Mouse (Mus musculus) lung, embryonic 15.5 days (tissue): Measurements from ENCODE around the gene Ppp2r5b. TPM values are rescaled to one million over a fixed set of nuclear protein-coding genes. Genes with fewer than 3 reads are reported as not detected.

ENCODE experiments used
- ATAC-seq: fragments of 200-750 bp; cut with Nextera tagmentation; 2 replicates; pipeline ENCODE4 v1.8.0; 2017; ENCODE audit warnings: moderate number of reproducible peaks, borderline replicate concordance; ENCODE audit not compliant: low FRiP score, low TSS enrichment; ENCODE audit errors: extremely low read depth
- H3K27ac ChIP-seq: fragments of 300-500 bp; sonication (generic); 2 replicates; pipeline ENCODE4 v1.5.1; 2015; ENCODE audit warnings: moderate library complexity, mild to moderate bottlenecking, inconsistent platforms
- H3K27me3 ChIP-seq: fragments of 300-500 bp; sonication (generic); 2 replicates; pipeline ENCODE4 v1.6.1; 2015; ENCODE audit warnings: inconsistent platforms
- H3K36me3 ChIP-seq: fragments of 300-500 bp; sonication (generic); 2 replicates; pipeline ENCODE4 v1.6.1; 2015; ENCODE audit warnings: inconsistent platforms
- H3K4me1 ChIP-seq: fragments of 300-500 bp; sonication (generic); 2 replicates; pipeline ENCODE4 v1.6.1; 2015; ENCODE audit warnings: inconsistent platforms
- H3K4me2 ChIP-seq: fragments of 300-500 bp; sonication (generic); 2 replicates; pipeline ENCODE4 v1.6.1; 2015; ENCODE audit warnings: inconsistent platforms, mild to moderate bottlenecking, moderate library complexity
- H3K4me3 ChIP-seq: fragments of 300-500 bp; sonication (generic); 2 replicates; pipeline ENCODE4 v1.5.1; 2015; ENCODE audit warnings: mild to moderate bottlenecking, inconsistent platforms
- H3K9ac ChIP-seq: fragments of 300-500 bp; sonication (generic); 2 replicates; pipeline ENCODE4 v1.6.1; 2015; ENCODE audit warnings: inconsistent platforms
- H3K9me3 ChIP-seq: fragments of 300-500 bp; sonication (generic); 2 replicates; pipeline ENCODE4 v1.6.1; 2016; ENCODE audit warnings: inconsistent platforms
- WGBS: fragments of 180-500 bp; shearing (Covaris S2); methylation state at CpG from one replicate; pipeline ENCODE4 v1.1.7; 2015; 5-methylcytosine and 5-hydroxymethylcytosine counted together
- microRNA counts: library from miRNA; unstranded; fragments of <30 nt; microRNA quantifications from one replicate; lab custom pipeline; 2016
- microRNA-seq: library from miRNA; unstranded; fragments of <30 nt; microRNA quantifications from one replicate; pipeline ENCODE4, GENCODE M21; 2016
- polyA plus RNA-seq: library from polyadenylated mRNA; unstranded; fragments of >200 nt; fragmentation: Nextera tagmentation; extraction: Ambion mirVana; gene quantifications from 2 replicates; pipeline ENCODE4 v1.2.1, GENCODE M21; 2015

Ppp2r5b gene
- polyA plus RNA-seq, 1 experiment from 2014 or later, result 19.2 TPM

DNA sequence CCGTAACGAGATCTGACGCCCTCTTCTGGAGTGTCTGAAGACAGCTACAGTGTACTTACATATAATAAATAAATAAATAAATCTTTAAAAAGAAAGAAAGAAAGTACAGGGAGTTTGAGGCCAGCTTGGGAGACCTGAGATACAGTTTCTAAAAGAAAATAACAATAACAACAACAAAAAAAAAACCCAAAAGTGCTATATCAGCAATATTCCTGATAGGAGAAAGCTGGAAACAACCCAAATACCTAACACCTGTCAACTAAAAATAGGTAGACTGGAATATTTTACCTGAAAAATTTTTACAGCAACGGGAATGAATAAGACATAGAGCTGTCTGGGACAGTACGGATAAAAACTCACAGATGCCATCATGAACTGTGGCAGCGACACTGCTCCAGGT, 56.9 kb downstream of the Ppp2r5b start:
- Histone ChIP-seq H3K36me3 (no peaks in the 10 kb centered on the region), H3K9me3 (no peaks in the 10 kb centered on the region), H3K9ac (no peak overlapping the region), H3K4me2 (no peak overlapping the region), H3K27ac (no peak overlapping the region), H3K27me3 (no peaks in the 10 kb centered on the region), H3K4me3 (no peak overlapping the region), H3K4me1 (no peaks in the 10 kb centered on the region)
- ATAC-seq, result no peak
- WGBS, result 93% methylated on average over 6 of the region's 6 CpGs

MicroRNAs encoded within 50 kb of the gene (microRNA counts, 519-probe panel; counts per million panel counts)
- microRNA mmu-miR-192 (lab: Ali Mortazavi, UCI), result 2,281 counts per million, percentile 33 among the panel's probes with 10 or more counts

Small RNA genes lying within 50 kb of the gene (microRNA-seq; reads per million reads assigned to microRNA genes)
- gene Mir192 (74.7 reads per million, percentile 49 among the genes with 10 or more reads in this experiment), gene Mir194-2 (43.7 reads per million, percentile 43 among the genes with 10 or more reads in this experiment)

Other genes with a start within 250 kb of the Ppp2r5b start
- not detected in 2 replicates for gene Slc22a20, start 249.7 kb downstream of the Ppp2r5b start, polyA plus RNA-seq
- 8.8 and 11.6 TPM in 2 replicates for gene Capn1, start 220.0 kb downstream of the Ppp2r5b start, polyA plus RNA-seq
- 24.3 and 25.8 TPM in 2 replicates for gene Syvn1, start 189.3 kb downstream of the Ppp2r5b start, polyA plus RNA-seq
- gene Mrpl49, start 178.1 kb downstream of the Ppp2r5b start, polyA plus RNA-seq, result 75.8 and 76.2 TPM in 2 replicates
- gene Fau, start 178.0 kb downstream of the Ppp2r5b start, polyA plus RNA-seq, result 709 and 773 TPM in 2 replicates
- 33.5 and 33.8 TPM in 2 replicates for gene Znhit2, start 174.7 kb downstream of the Ppp2r5b start, polyA plus RNA-seq
- 10.4 and 13.9 TPM in 2 replicates for gene Tm7sf2, start 167.5 kb downstream of the Ppp2r5b start, polyA plus RNA-seq
- gene Vps51, start 158.6 kb downstream of the Ppp2r5b start, polyA plus RNA-seq, result 71.6 and 77.5 TPM in 2 replicates
- not detected in 2 replicates for gene Tmem262, start 155.8 kb downstream of the Ppp2r5b start, polyA plus RNA-seq
- gene Gm28374, start 153.6 kb downstream of the Ppp2r5b start, polyA plus RNA-seq, result 1.1 and 1.5 TPM in 2 replicates
- gene Zfpl1, start 150.9 kb downstream of the Ppp2r5b start, polyA plus RNA-seq, result 74.0 and 78.4 TPM in 2 replicates
- gene Cdca5, start 150.9 kb downstream of the Ppp2r5b start, polyA plus RNA-seq, result 47.2 and 48.1 TPM in 2 replicates
- 0.21 and 0.26 TPM in 2 replicates for gene AC131692.1, start 141.5 kb downstream of the Ppp2r5b start, polyA plus RNA-seq
- gene Naaladl1, start 130.1 kb downstream of the Ppp2r5b start, polyA plus RNA-seq, result 0.34 and 0.41 TPM in 2 replicates
- gene Sac3d1, start 117.2 kb downstream of the Ppp2r5b start, polyA plus RNA-seq, result 48.6 and 49.8 TPM in 2 replicates
- gene Snx15, start 107.6 kb downstream of the Ppp2r5b start, polyA plus RNA-seq, result 33.1 TPM in 2 replicates
- 0.42 and 0.56 TPM in 2 replicates for gene Batf2, start 94.9 kb downstream of the Ppp2r5b start, polyA plus RNA-seq
- gene Arl2, start 94.3 kb downstream of the Ppp2r5b start, polyA plus RNA-seq, result 96.9 and 106 TPM in 2 replicates
- not detected in 2 replicates for gene Majin, start 51.5 kb downstream of the Ppp2r5b start, polyA plus RNA-seq
- 0.48 TPM in 1 of 2 replicates, not detected in the other for gene Gpha2, start 9.5 kb downstream of the Ppp2r5b start, polyA plus RNA-seq
- gene Atg2a, start 5.8 kb upstream of the Ppp2r5b start, polyA plus RNA-seq, result 8.9 and 9.3 TPM in 2 replicates
- gene Ehd1, start 40.9 kb upstream of the Ppp2r5b start, polyA plus RNA-seq, result 66.7 and 76.1 TPM in 2 replicates
- 0.77 and 0.92 TPM in 2 replicates for gene Cdc42bpg, start 70.6 kb upstream of the Ppp2r5b start, polyA plus RNA-seq
- gene Men1, start 99.1 kb upstream of the Ppp2r5b start, polyA plus RNA-seq, result 82.6 and 85.7 TPM in 2 replicates
- 19.2 and 22.9 TPM in 2 replicates for gene Map4k2, start 105.3 kb upstream of the Ppp2r5b start, polyA plus RNA-seq
- gene Sf1, start 127.8 kb upstream of the Ppp2r5b start, polyA plus RNA-seq, result 133 and 136 TPM in 2 replicates
- 17.7 and 22.3 TPM in 2 replicates for gene Pygm, start 148.5 kb upstream of the Ppp2r5b start, polyA plus RNA-seq
- 62.6 and 72.1 TPM in 2 replicates for gene Rasgrp2, start 163.5 kb upstream of the Ppp2r5b start, polyA plus RNA-seq
- 0.58 and 0.97 TPM in 2 replicates for gene Nrxn2, start 182.9 kb upstream of the Ppp2r5b start, polyA plus RNA-seq